Mouse (Mus musculus): ENCODE measurements around the gene Pogk.

Pogk gene

GRCm38 (mm10) chr1:166409701-166410220 lies at the start of gene Pogk:
Gene Pogk (minus strand): TSS chr1:166409863.
- DNase-seq (ENCODE audit: low spot score in 2 of 2): peak; percentile 36 to 60

- no peak for DNase-seq (ENCODE audit: low spot score in 2 of 2)
Observed at GRCm38 (mm10) chr1:166441992-166442391, 32.3 kb upstream of the Pogk start.

- no peak for DNase-seq (ENCODE audit: low spot score in 2 of 2)
Observed at GRCm38 (mm10) chr1:166439426-166439825, 29.8 kb upstream of the Pogk start.

- DNase-seq (ENCODE audit: low spot score in 2 of 2): peak in 1 of 2 experiments; percentile 12
Observed at GRCm38 (mm10) chr1:166429809-166430431, 20.3 kb upstream of the Pogk start.

- DNase-seq (ENCODE audit: low spot score in 2 of 2): peak in 1 of 2 experiments; percentile 16
Observed at GRCm38 (mm10) chr1:166429053-166429452, 19.4 kb upstream of the Pogk start.

- DNase-seq (ENCODE audit: low spot score in 2 of 2): no peak
Observed at GRCm38 (mm10) chr1:166412266-166412665, 2.6 kb upstream of the Pogk start.

GRCm38 (mm10) chr1:166411541-166411940 lies 1.9 kb upstream of the Pogk start:
- no peak for DNase-seq (ENCODE audit: low spot score in 2 of 2)

- no peak for DNase-seq (ENCODE audit: low spot score in 2 of 2)
Observed at GRCm38 (mm10) chr1:166409177-166409700, 424 bp downstream of the Pogk start.

GRCm38 (mm10) chr1:166403846-166404245 lies 5.8 kb downstream of the Pogk start:
- no peak for DNase-seq (ENCODE audit: low spot score in 2 of 2)

- DNase-seq (ENCODE audit: low spot score in 2 of 2): peak in 1 of 2 experiments; percentile 6
Observed at GRCm38 (mm10) chr1:166402003-166402402, 7.7 kb downstream of the Pogk start.

- no peak for DNase-seq (ENCODE audit: low spot score in 2 of 2)
Observed at GRCm38 (mm10) chr1:166401455-166401854, 8.2 kb downstream of the Pogk start.

- no peak for DNase-seq (ENCODE audit: low spot score in 2 of 2)
Observed at GRCm38 (mm10) chr1:166396381-166396780, 13.3 kb downstream of the Pogk start.

GRCm38 (mm10) chr1:166395661-166396060 lies 14.0 kb downstream of the Pogk start:
- no peak for DNase-seq (ENCODE audit: low spot score in 2 of 2)

GRCm38 (mm10) chr1:166394770-166395169 lies 14.9 kb downstream of the Pogk start:
- DNase-seq (ENCODE audit: low spot score in 2 of 2): no peak

GRCm38 (mm10) chr1:166391671-166392070 lies 18.0 kb downstream of the Pogk start:
- DNase-seq (ENCODE audit: low spot score in 2 of 2): no peak

GRCm38 (mm10) chr1:166389406-166390125 lies 20.1 kb downstream of the Pogk start:
- no peak for DNase-seq (ENCODE audit: low spot score in 2 of 2)

- DNase-seq (ENCODE audit: low spot score in 2 of 2): no peak
Observed at GRCm38 (mm10) chr1:166388511-166388910, 21.2 kb downstream of the Pogk start.

GRCm38 (mm10) chr1:166385431-166385830 lies 24.2 kb downstream of the Pogk start:
- DNase-seq (ENCODE audit: low spot score in 2 of 2): no peak

GRCm38 (mm10) chr1:166384614-166385013 lies 25.0 kb downstream of the Pogk start:
- DNase-seq (ENCODE audit: low spot score in 2 of 2): no peak

- no peak for DNase-seq (ENCODE audit: low spot score in 2 of 2)
Observed at GRCm38 (mm10) chr1:166382626-166383025, 27.0 kb downstream of the Pogk start.

- DNase-seq (ENCODE audit: low spot score in 2 of 2): no peak
Observed at GRCm38 (mm10) chr1:166381821-166382220, 27.8 kb downstream of the Pogk start.

- no peak for DNase-seq (ENCODE audit: low spot score in 2 of 2)
Observed at GRCm38 (mm10) chr1:166381336-166381735, 28.3 kb downstream of the Pogk start.

Measured in frontal cortex, postnatal 14 days (tissue).